Comparison of ENCODE assay signal across 23 mouse cellular contexts in genomic region chr11:61839182-61839581, GRCm38 (mm10).
"Had no signal": no experiment of that assay in that cellular context is flagged by ENCODE, and none has a peak within 500 bp of the region (broad histone marks: within the 10 kb centered on the region; RNA-seq: fewer than 3 reads in every experiment).

No protein-coding gene starts in this region.

- H3K4me3 ChIP-seq: heart, embryonic 10.5 days; heart, embryonic 13.5 days; heart, embryonic 15.5 days; hindbrain, embryonic 13.5 days; hindbrain, embryonic 15.5 days; layer of hippocampus, adult 2 months; left cerebral cortex, adult 2 months; limb, embryonic 10.5 days; limb, embryonic 12.5 days; liver, embryonic 12.5 days had no signal

- H3K27ac ChIP-seq: heart, embryonic 10.5 days; heart, embryonic 13.5 days; heart, embryonic 15.5 days; hindbrain, embryonic 13.5 days; hindbrain, embryonic 15.5 days; hindbrain, postnatal 0 days; layer of hippocampus, adult 2 months; left cerebral cortex, adult 2 months; limb, embryonic 10.5 days; limb, embryonic 12.5 days; liver, embryonic 12.5 days had no signal

- H3K4me1 ChIP-seq: heart, embryonic 10.5 days; heart, embryonic 13.5 days; heart, embryonic 15.5 days; hindbrain, embryonic 13.5 days; hindbrain, embryonic 15.5 days; limb, embryonic 10.5 days; limb, embryonic 12.5 days had no signal

- ATAC-seq: hindbrain, postnatal 0 days; intestine, embryonic 16.5 days; liver, embryonic 12.5 days had no signal

- H3K9ac ChIP-seq: heart, embryonic 13.5 days; heart, embryonic 15.5 days; hindbrain, embryonic 13.5 days; hindbrain, embryonic 15.5 days; limb, embryonic 12.5 days; liver, embryonic 12.5 days had no signal

- H3K9me3 ChIP-seq: heart, embryonic 10.5 days; heart, embryonic 13.5 days; heart, embryonic 15.5 days; hindbrain, embryonic 13.5 days; hindbrain, embryonic 15.5 days; limb, embryonic 10.5 days; limb, embryonic 12.5 days; liver, embryonic 12.5 days had no signal

- DNase-seq: gastrocnemius, postnatal 14 days; gastrocnemius, postnatal 36 days; heart, adult 18-20 months; heart, postnatal 14 days; heart, postnatal 36 days; kidney, adult 11 months; kidney, adult 2 months; kidney, postnatal 10 days; kidney, postnatal 25 days; kidney, postnatal 4 days; liver had no signal

- H3K27me3 ChIP-seq: heart, embryonic 13.5 days; heart, embryonic 15.5 days; hindbrain, embryonic 13.5 days; hindbrain, embryonic 15.5 days; limb, embryonic 12.5 days; liver, embryonic 12.5 days had no signal
